8 mouse cellular contexts compared by ENCODE assay signal in genomic region chr10:121427136-121427535, GRCm38 (mm10). TPM values are rescaled to one million over a fixed set of nuclear protein-coding genes. Genes with fewer than 3 reads are reported as not detected.
DNase-seq lines count a peak whose midpoint lies in the region; TF ChIP-seq lines count a peak whose summit lies in the region.

No protein-coding gene starts in this region.

- TF ChIP-seq POLR2A in brain, embryonic 14.5 days (IDR thresholded peaks at IDR 0.05; ENCODE audit: borderline replicate concordance, extremely low read depth, insufficient read depth, insufficient read length, poor library complexity, severe bottlenecking), result no peak
- TF ChIP-seq POLR2A in spleen, adult 2 months (IDR thresholded peaks at IDR 0.05; ENCODE audit: low read depth, low read length), result no peak

- no peak overlapping the region for H3K4me3 ChIP-seq in spleen, adult 2 months (ENCODE audit: extremely low read depth, insufficient read depth, insufficient read length)

- no peaks in the 10 kb centered on the region for H3K36me3 ChIP-seq in spleen, adult 2 months (ENCODE audit: control insufficient read depth, insufficient read depth, low read length)

- intact Hi-C loops in left cerebral cortex, postnatal 4 days (cut with DNase I), result no loop called here

- peaks cover 59% of the 10 kb centered on the region for H3K4me1 ChIP-seq in spleen, adult 2 months (ENCODE audit: control insufficient read depth, insufficient read depth, insufficient read length)

- TF ChIP-seq CTCF in brain, embryonic 14.5 days (IDR thresholded peaks at IDR 0.05; ENCODE audit: borderline replicate concordance, extremely low read depth, insufficient read depth, insufficient read length), result peak; percentile 40; the same call in 1 of the 2 replicates
- TF ChIP-seq CTCF in spleen, adult 2 months (IDR thresholded peaks at IDR 0.05; ENCODE audit: extremely low read depth, insufficient read depth, insufficient read length, insufficient replicate concordance), result peak; percentile 52; the same call in 1 of the 2 replicates

- WGBS in spleen, adult 2 months, result 39% methylated on average over 5 of the region's 5 CpGs

- no peaks in the 10 kb centered on the region for H3K27me3 ChIP-seq in spleen, adult 2 months (ENCODE audit: control insufficient read depth, insufficient read depth, low read length)

- DNase-seq in left cerebral cortex, postnatal 4 days, result peak; percentile 57
- DNase-seq in left cerebral cortex, adult 11 months (ENCODE audit: low spot score), result no peak
- DNase-seq in brain, embryonic 14.5 days (ENCODE audit: low read depth), result no peak
- peak; percentile 69 for DNase-seq in kidney, postnatal 10 days
- DNase-seq in spleen, adult 2 months (ENCODE audit: low read depth in 1 of 2, low spot score in 2 of 2), result peak; percentile 28 to 47
- DNase-seq in frontal cortex, postnatal 25 days (ENCODE audit: low spot score in 2 of 2), result no peak
- no peak for DNase-seq in embryo, embryonic 10.5 days (ENCODE audit: low spot score)
- DNase-seq in cerebellum, adult 11-12 months, result no peak

- peak overlapping the region; percentile 40 for H3K27ac ChIP-seq in spleen, adult 2 months (ENCODE audit: insufficient read depth, low read length)

RNA-seq across cellular contexts. Expression of gene Rassf3, which starts 49.0 kb away (rescaled TPM):
- 10 to 100 TPM; 17.4 to 22.9 TPM for total RNA-seq in left cerebral cortex, postnatal 4 days (2021)
- polyA plus RNA-seq in brain, embryonic 14.5 days (2012; rRNA removed), result 5.4 and 7.3 TPM in 2 replicates
- 20.4 and 26.2 TPM in 2 replicates for polyA plus RNA-seq in spleen, adult 2 months (2012; rRNA removed)

Comparison
In these comparisons a context has a peak if more than half of its experiments do, and no peak if none do; other contexts are left out.
1. DNase-seq: peak in left cerebral cortex, postnatal 4 days (single experiment), kidney, postnatal 10 days (single experiment) and spleen, adult 2 months (2 of 2); none in left cerebral cortex, adult 11 months (single experiment), brain, embryonic 14.5 days (single experiment), frontal cortex, postnatal 25 days (0 of 2), embryo, embryonic 10.5 days (single experiment) and cerebellum, adult 11-12 months (single experiment).